Mouse (Mus musculus) embryonic fibroblast, embryonic 13.5 days (primary cell): ENCODE measurements around the gene Fyttd1. TPM values are rescaled to one million over a fixed set of nuclear protein-coding genes. Genes with fewer than 3 reads are reported as not detected.
A peak's percentile ranks its signal among the peaks of the same experiment; 100 is the strongest.
"Not testable (repeated sequence)": the region's sequence is repeated elsewhere in the genome, so short reads cannot be mapped to it uniquely, and the experiment has no call there.

ENCODE experiments used
- H3K27ac ChIP-seq: 2 replicates; pipeline ENCODE4 v1.5.1; 2012; ENCODE audit warnings: low read length, control low read depth, inconsistent platforms; ENCODE audit not compliant: insufficient read depth
- H3K4me1 ChIP-seq: 2 replicates; pipeline ENCODE4 v1.6.1; 2011; ENCODE audit warnings: low read length; ENCODE audit not compliant: control insufficient read depth, insufficient read depth
- H3K4me3 ChIP-seq: 2 replicates; pipeline ENCODE4 v1.5.1; 2011; ENCODE audit warnings: mild to moderate bottlenecking, control low read depth, low read length; ENCODE audit not compliant: insufficient read depth
- CTCF ChIP-seq: IDR thresholded peaks from 2 replicates; pipeline ENCODE4 v1.5.1; 2011; ENCODE audit warnings: mild to moderate bottlenecking, control low read depth, low read length, moderate library complexity, borderline replicate concordance; ENCODE audit not compliant: insufficient read depth
- POLR2A ChIP-seq: IDR thresholded peaks from 2 replicates; pipeline ENCODE4 v1.6.1; 2011; ENCODE audit warnings: low read depth, mild to moderate bottlenecking, control low read depth, low read length, moderate library complexity
- polyA plus RNA-seq: library from polyadenylated mRNA; stranded (reverse); fragments of >200 nt; gene quantifications from 2 replicates; pipeline ENCODE4 v1.2.4, GENCODE M21; 2011; ENCODE audit warnings: low read depth; ENCODE audit not compliant: missing spikeins, insufficient read length

The Fyttd1 gene
- polyA plus RNA-seq, 1 experiment = 115 TPM

DNA sequence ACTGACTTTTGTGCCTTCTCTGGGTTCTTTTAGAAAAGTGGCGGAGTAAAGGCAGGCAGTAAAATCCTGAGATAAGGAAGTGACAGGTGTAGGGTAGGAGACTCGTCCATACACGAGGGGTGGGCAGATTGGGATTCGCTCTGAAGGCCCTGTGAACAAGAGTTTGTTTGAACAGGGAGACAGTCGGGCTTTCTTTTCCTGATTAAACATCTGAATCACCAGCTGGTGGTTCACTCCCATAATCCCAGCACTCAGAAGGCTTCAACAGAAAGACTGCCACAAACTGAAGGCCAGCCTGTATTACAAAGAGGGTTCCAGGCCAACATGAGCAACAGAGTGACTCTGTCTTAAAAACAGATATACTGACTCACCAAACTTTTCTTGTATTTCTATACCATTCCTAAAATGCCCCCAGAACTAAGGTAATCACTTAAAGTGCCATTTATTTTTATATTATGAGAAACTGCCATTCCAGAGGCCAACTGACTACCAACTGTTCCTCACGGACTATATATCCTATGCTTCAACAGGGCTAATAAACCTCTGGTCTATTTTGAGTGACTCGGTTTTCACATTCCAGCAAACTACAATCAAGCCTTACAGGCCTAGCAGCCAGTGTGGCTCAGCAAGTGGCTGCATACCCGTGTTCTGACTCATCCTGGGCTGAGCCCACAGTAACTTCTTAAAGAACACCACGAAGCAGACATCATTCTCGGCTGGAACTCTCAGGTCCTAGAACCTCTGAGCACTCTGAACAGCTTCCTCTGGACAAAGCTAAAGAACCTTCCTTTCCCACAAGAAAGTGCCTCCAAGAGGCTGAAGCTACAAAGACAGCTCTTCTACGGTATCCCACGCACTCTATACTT, 18.3 kb upstream of the Fyttd1 start:
- H3K4me3 ChIP-seq = no peak overlapping the region
- no peak for TF ChIP-seq CTCF
- TF ChIP-seq POLR2A = peak; percentile 54; the same call in 1 of the 2 replicates
- peak overlapping the region; percentile 99 for H3K27ac ChIP-seq
- H3K4me1 ChIP-seq = peaks cover 16% of the 10 kb centered on the region

GRCm38 (mm10) chr16:32861813-32862385, 15.4 kb upstream of the Fyttd1 start:
- Histone ChIP-seq H3K4me3 (no peak overlapping the region), H3K4me1 (peaks cover 16% of the 10 kb centered on the region), H3K27ac (no peak overlapping the region)
- TF ChIP-seq CTCF = no peak
- no peak for TF ChIP-seq POLR2A

GRCm38 (mm10) chr16:32865401-32865800, 11.9 kb upstream of the Fyttd1 start:
- no peak overlapping the region for H3K27ac ChIP-seq
- no peak overlapping the region for H3K4me3 ChIP-seq
- H3K4me1 ChIP-seq = 0 out of 2 replicates have a peak, but pooled peaks cover 2% of the 10 kb centered on the region
- no peak for TF ChIP-seq CTCF
- TF ChIP-seq POLR2A = no peak

- H3K27ac ChIP-seq = peak overlapping the region; percentile 80; the same call in 1 of the 2 replicates
- H3K4me1 ChIP-seq = 0 out of 2 replicates have a peak, but pooled peaks cover 2% of the 10 kb centered on the region
- H3K4me3 ChIP-seq = peak overlapping the region; percentile 93
- TF ChIP-seq CTCF (no peak), POLR2A (no peak)
Measured at GRCm38 (mm10) chr16:32866713-32867112, 10.6 kb upstream of the Fyttd1 start.

DNA sequence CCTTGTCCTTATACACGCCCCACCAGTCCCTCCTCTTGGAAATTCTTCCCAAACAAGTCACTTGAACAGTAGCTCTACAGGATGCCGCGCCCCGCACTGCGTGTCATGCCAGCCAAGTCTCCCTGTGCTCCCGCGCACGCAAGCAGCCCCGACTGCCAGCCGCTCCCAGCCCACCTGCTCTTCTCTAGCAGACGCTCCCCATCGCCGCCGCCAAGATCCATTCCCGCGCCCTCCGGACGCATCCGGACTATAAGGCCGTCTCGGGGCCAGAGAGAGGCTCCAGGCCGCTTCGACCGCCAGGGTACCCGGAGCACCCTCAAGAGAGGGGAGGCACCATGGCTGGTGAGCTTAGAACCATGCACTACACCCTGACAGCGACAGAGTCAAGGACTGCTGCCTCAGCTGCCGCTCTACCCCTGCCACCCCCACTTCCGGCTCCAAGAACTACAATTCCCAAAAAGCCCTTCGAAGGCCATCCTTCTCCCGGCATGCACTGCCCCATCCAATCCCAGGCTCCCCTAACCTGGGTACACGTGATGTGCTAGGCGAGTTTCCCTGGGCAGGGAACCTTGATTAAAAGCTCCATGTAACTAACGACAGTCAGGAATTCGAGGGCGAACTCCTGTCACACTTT, 9.3 kb upstream of the Fyttd1 start:
- H3K27ac ChIP-seq = peak overlapping the region; percentile 80

GRCm38 (mm10) chr16:32870231-32870630, 7.1 kb upstream of the Fyttd1 start:
- H3K4me3 ChIP-seq = no peak overlapping the region
- no peak for TF ChIP-seq POLR2A
- TF ChIP-seq CTCF = no peak
- no peak overlapping the region for H3K27ac ChIP-seq
- 0 out of 2 replicates have a peak, but pooled peaks cover 2% of the 10 kb centered on the region for H3K4me1 ChIP-seq

More for the DNA sequence above, 9.3 kb upstream of the Fyttd1 start:
- Histone ChIP-seq H3K4me3 (peak overlapping the region; percentile 93), H3K4me1 (0 out of 2 replicates have a peak, but pooled peaks cover 2% of the 10 kb centered on the region)
- TF ChIP-seq CTCF = no peak
- peak; percentile 88 for TF ChIP-seq POLR2A

DNA sequence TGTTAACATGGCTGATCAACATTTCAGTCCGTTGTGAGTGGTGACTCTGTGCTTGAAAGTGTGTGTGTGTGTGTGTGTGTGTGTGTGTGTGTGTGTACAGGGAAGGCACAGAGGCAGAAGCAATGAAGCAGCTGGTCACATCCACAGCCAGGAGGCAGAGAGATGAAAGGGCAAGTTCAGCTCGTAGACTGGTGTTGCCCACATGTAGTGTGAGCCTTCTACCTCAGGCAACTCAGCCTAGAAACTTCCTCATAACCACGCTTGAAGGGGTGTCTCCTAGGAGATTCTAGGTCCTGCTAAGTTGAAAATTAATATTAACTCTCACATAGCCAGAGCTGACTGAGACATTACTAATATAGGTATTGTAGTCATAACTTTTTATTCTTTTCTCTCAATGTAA, 3.9 kb upstream of the Fyttd1 start:
- no peak overlapping the region for H3K4me3 ChIP-seq
- H3K27ac ChIP-seq = no peak overlapping the region
- H3K4me1 ChIP-seq = no peaks in the 10 kb centered on the region
- no peak for TF ChIP-seq CTCF
- no peak for TF ChIP-seq POLR2A

DNA sequence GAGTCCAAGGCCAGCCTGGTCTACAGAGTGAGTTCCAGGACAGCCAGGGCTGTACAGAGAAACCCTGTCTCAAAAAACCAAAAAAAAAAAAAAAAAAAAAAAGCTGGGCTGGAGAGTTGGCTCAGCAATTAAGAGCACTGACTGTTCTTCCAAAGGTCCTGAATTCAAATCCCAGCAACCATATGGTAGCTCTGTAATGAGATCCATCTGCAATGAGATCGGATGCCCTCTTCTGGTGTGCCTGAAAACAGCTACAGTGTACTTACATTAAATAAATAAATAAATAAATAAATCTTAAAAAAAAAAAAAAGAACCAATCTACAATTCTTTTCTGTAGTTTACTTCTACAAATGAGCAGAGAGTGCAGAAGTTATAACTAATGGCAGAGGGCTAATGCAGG, 2.0 kb upstream of the Fyttd1 start:
- H3K4me3 ChIP-seq, H3K4me1 ChIP-seq, H3K27ac ChIP-seq: not testable (repeated sequence)

DNA sequence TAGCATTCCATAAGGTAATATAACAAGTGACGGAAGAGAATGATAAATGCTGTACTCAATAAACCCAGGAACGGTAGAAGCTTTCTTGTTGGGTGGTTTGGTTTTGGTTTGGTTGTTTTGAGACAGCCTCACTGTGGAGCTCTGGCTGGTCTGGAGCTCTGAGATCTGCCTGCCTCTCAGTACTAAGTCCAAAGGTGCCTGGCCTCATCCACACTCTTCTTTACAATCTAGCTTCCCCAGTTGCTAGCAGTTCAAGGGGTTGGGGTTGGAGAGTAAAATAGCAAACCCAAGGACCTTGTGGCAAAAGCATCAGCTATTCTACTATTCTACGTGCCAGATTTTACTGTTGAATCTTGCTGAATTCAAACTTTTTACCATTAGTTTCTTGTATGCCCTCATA, 1.5 kb upstream of the Fyttd1 start:
- TF ChIP-seq CTCF (no peak), POLR2A (no peak)
- H3K4me3 ChIP-seq = no peak overlapping the region
- peaks cover 6% of the 10 kb centered on the region; the same call in 1 of the 2 replicates for H3K4me1 ChIP-seq
- H3K27ac ChIP-seq = no peak overlapping the region
